Mouse (Mus musculus): ENCODE measurements around the gene Prodh2.

DNA sequence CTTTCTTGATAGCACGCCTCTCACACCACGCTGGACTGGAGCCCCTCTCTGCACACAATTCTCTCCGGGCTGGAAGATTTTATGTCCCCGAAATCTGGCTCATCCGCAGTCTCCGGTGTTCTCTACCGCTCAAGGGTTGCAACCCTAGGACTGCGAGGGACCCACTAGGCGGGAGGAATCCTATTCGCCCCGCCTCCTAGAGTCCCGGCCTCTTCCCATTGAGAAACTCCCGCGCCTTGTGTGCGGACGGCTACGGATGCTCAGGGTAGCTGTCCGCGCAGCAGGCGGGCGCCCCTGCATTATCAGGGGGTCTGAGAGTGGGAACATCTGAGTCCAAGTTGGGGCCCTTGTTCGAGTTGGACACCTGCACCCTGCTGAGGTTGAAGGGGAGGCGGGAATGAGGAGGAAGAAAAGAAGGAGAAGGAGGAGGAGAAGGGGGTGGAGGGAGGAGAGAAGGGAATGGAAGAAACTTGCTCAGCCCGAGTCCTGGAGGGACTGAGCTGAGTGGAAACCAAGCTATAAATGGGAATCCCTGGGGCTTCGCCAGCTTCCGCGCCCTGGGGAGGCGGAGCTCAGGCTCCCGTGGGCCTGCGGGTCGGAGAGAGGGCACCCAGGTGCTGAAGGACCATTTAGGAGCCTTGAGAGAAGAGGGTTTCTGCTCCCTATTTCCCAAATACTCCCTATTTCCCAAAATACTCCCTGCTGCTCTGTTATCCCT, 36.4 kb upstream of the Prodh2 start:
- no peak for TF ChIP-seq CTCF (IDR thresholded peaks at IDR 0.05; ENCODE audit: borderline replicate concordance, insufficient read depth, low read depth, low read length)
- TF ChIP-seq POLR2A (IDR thresholded peaks at IDR 0.05; ENCODE audit: borderline replicate concordance, insufficient read depth, low read length): no peak

Measured in cerebellum, adult 2 months (tissue).